Mouse (Mus musculus) MEL-GATA-1-ER (cell line): ENCODE results near the gene Tut4.

ENCODE experiments used
- DNase-seq: peaks from one replicate; pipeline ENCODE4 v3.0.0-alpha.2; 2012; ENCODE audit warnings: low read depth; ENCODE audit errors: extremely low read depth

Tut4 gene

DNA sequence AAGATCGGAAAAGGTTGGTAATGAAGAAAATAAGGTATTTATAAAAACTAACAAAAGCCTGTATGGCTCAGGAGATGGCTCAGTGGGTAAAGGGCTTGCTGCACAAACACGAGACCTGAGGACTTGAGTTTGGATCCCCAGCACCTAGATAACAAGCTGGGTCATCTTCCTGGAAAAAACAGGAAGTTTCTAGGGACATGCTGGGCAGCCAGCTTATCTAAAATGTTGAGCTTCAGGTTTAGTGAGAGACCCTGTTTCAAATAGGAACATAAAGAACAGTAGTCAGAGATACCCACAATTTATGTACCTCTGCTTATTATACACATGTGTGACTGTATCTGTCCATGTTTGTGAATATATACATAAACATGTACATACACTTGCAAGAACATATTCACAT, 43.8 kb downstream of the Tut4 start:
- peak; percentile 48 for DNase-seq

GRCm38 (mm10) chr4:108539701-108540100, 80.5 kb downstream of the Tut4 start:
- no peak for DNase-seq

- no peak for DNase-seq
Measured at GRCm38 (mm10) chr4:108565026-108565425, 105.8 kb downstream of the Tut4 start.

- no peak for DNase-seq
Measured at GRCm38 (mm10) chr4:108572644-108573043, 113.4 kb downstream of the Tut4 start.

GRCm38 (mm10) chr4:108578840-108579742, 119.9 kb downstream of the Tut4 start, which contains the start of the genes Prpf38a and Orc1:
Gene Prpf38a, minus strand, starts transcription at chr4:108579336.
Gene Orc1, plus strand, starts transcription at chr4:108579423.
- DNase-seq, result peak; percentile 96

GRCm38 (mm10) chr4:108579743-108580411, 120.7 kb downstream of the Tut4 start:
- DNase-seq, result peak; percentile 24

DNA sequence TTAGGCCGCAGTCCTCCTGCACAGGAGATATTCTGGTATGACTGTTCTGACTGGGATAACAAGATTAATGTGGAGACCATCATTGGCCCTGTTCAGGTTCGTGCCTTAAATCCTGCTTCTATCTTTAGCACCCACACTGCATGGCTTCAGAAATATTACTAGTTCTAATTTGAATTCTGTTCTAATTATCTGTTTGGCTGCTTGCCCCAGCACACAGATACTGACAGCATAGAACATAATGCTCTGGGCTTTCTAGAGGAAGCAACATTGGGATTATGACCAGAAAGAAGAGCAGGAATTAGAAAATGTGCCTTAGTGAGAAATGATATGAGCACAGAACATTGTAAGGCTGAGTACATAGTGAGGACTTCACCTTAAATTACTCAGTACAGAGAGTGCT, 134.2 kb downstream of the Tut4 start:
- no peak for DNase-seq

DNA sequence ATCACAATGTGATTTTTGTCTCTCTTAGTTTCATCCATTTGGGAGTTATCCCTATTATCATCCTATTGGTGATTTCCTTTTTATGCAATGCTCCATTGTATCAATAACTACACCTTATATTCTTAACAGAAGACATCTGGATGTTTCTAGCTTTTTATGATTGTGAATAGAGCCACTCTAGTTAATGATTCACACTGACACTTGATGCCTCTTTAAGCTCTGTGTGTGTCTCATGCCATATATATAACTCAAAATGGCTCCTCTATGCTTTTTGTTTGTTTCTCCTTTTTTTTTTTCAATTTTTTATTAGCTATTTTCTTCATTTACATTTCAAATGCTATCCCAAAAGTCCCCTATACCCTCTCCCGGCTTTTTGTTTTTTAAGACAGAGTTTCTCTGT, 136.6 kb downstream of the Tut4 start:
- DNase-seq, result no peak

- no peak for DNase-seq
Measured at GRCm38 (mm10) chr4:108598306-108598705, 139.1 kb downstream of the Tut4 start.

DNA sequence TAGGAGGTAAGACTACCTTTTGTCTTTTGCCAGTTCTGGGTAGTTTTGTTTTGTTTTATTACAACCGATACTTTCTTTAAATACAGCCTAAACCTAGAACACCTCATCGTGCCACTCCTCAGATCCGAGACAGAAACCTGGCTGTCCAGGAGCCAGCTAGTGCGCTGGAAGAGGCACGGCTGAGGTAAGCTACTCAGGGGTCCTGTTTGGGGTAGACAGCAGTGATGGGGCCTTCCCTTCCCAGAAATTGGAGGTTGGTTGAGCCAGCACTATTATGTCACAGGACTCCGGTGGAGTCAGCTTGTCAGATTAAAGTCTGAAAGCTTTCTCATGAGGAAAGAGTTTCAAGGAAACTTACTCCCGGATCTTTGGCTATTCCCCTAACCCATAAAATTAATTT, 142.6 kb downstream of the Tut4 start:
- DNase-seq, result no peak

- DNase-seq, result no peak
Measured at GRCm38 (mm10) chr4:108608651-108609050, 149.4 kb downstream of the Tut4 start.
